Mouse (Mus musculus) erythroblast, adult 5-6 weeks (primary cell): ENCODE results near the gene Prkag1. TPM values are rescaled to one million over a fixed set of nuclear protein-coding genes. Genes with fewer than 3 reads are reported as not detected.

Experiments used
- ATAC-seq: replicated peaks from 2 replicates; pipeline ENCODE4 v1.8.0; 2016; ENCODE audit warnings: moderate number of reproducible peaks, mild to moderate bottlenecking, moderate TSS enrichment, inconsistent platforms; ENCODE audit not compliant: poor library complexity, low FRiP score, severe bottlenecking
- total RNA-seq, 2 experiments: library from RNA; stranded (forward) in 1 of 2; stranded (reverse) in 1 of 2; fragments of 150-400 nt in 1 of 2; fragments of 200-764, 138-1000 nt in 1 of 2; gene quantifications; 2 replicates each; pipeline versions ENCODE4 v1.2.3 to v1.2.4; 2015 to 2017; ENCODE audit warnings: low replicate concordance in 2 of 2

Prkag1 gene
- total RNA-seq, 2 experiments from 2014 or later: 20.2 to 37.9 TPM

DNA sequence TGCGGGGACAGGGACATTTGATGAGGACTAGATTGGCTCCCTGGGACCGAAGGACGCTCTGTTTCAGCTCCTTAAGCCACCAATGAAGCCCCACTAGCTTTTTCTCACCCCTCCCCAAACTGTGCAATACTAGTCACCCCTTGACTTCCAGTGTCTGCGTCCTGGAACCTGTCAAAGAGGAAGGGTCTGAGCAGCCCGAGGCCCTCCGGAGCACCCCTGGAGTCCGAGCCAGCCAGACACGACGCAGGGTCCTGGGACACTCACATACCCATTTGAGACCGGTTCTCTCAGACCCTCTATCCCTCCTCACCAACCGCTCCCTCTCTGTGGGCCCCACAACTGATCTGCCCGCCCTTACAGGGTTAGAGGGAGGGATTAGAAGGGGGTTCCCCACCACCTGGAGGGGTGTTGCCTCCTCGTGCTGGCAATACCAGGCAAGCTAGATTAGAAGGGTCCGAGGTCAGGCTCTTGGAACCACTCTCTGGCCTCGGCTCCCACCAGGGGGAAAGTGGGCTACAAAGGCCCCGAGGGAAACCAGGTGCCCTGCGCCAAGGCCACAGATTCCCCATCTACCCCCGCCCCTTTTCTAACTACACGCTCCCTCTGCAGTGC is 54.2 kb downstream of the Prkag1 start:
- no peak for ATAC-seq

DNA sequence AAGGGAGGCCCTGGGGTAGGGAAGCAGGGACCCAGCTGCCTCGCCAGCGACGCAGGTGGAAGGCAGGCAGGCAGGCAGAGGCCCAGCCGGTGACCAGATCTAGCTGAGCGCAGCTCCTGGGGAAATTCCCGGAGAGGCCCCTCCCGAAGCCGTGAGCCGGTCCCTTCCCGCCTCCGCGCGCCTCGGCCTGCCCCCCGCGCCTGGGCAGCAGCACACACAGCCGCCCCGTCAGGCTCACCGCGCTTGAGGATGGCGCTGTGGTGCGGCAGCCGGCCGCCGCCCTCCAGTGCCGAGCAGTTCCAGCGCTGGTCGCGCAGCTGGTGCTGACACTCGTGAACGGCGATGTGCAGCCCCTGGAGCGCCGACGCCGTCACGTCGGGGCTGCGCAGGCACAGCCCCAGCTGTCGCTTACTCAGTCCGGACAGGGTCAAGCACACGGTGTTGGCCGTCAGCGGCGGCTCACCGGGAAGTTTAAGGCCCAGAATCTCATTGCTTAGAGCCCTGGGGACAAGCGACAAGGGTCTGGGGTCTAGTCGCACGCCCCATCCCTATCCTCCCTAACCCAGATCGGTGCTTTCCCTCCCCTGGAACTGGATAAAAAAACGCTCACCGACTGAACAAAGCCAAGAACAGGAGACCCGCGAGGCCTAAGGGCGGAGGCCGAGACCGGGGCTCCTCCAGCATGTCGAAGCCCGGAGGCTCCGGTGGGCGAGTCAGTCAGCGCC is 54.9 kb downstream of the Prkag1 start:
- no peak for ATAC-seq

GRCm38 (mm10) chr15:98775533-98775932 is 55.8 kb downstream of the Prkag1 start:
- ATAC-seq: no peak

DNA sequence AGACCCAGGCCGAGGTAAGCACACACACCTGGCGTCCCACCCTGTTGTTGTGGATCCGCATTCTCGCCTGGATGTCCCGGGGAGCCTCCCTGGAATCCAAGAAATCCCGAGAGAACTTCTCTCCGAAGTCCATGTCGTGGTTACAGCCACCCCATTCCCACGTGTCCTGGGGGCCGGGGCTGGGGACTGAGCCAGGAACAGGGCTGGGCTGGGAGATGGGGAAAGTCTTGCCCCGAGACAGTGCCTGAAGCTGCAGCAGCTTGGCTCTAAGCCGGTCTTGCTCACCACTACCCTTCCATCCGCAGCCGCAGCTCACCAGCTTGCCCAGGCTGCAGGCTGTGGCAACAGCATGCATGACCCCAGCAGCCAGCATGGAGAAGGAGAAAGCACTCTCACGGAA is 57.2 kb downstream of the Prkag1 start:
- no peak for ATAC-seq

- ATAC-seq: no peak
Observed at GRCm38 (mm10) chr15:98772511-98773211, 58.7 kb downstream of the Prkag1 start.

DNA sequence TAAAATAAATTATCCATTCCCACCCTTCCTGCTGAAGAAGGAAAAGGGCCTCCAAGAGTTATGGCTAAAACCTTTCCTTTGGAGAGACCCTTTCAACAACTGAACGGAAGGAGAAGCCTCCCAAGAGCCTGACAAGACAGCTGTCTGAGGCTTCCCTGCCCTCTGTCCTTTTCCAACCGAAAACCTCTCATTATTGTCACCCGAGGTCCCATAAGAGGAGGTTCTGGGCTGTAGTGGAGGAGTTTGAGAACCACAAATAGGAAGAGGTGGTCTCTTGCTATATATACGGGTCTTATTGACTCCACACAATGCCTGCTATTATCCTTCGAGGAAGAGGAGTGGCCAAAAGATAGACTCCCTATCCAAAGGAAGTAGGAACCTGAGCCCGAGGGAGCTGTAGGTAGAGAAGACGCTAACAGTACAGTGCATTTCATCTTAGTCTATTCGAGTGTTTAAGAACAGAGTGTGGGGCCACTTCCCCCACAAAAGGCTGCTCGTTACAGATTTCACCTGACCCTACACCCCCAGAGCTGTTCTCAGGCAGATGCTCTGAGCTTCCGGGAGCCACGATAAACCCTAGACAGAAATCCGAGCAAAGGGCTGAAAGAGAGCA is 59.4 kb downstream of the Prkag1 start:
- ATAC-seq: no peak

- no peak for ATAC-seq
Observed at GRCm38 (mm10) chr15:98768259-98768658, 63.1 kb downstream of the Prkag1 start.

DNA sequence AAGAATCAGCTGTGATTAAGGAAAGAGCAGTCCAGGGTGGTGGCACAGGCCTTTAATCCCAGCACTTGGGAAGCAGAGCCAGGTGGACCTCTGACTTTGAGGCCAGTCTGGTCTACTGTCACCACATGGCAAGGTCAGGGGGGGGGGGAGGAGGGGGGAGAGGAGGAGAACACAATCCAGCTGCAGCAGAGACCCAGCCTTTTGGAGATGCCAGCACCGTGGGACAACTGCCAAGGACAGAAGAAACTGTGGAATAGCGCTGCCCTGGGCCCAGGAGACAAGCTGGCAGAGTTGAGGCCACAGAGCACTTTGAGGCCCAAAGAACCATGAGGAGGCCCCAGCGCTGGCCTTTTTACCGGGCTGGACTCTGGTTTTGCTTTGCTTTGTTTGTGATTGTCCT is 65.4 kb downstream of the Prkag1 start:
- ATAC-seq: no peak

Other genes starting within 250 kb of the Prkag1 start
- 4.8 and 26.8 TPM in 2 replicates for gene Adcy6, start 221.4 kb downstream of the Prkag1 start, total RNA-seq (2015; ENCODE audit: low replicate concordance)
- 33.2 and 42.9 TPM in 2 replicates for gene Adcy6, start 221.4 kb downstream of the Prkag1 start, total RNA-seq (2017; ENCODE audit: low replicate concordance)
- gene Cacnb3, start 200.7 kb downstream of the Prkag1 start, total RNA-seq (2015; ENCODE audit: low replicate concordance): not detected in 2 replicates
- gene Cacnb3, start 200.7 kb downstream of the Prkag1 start, total RNA-seq (2017; ENCODE audit: low replicate concordance): not detected in 2 replicates
- gene Ddx23, start 168.6 kb downstream of the Prkag1 start, total RNA-seq (2015; ENCODE audit: low replicate concordance): 9.4 and 10.4 TPM in 2 replicates
- gene Ddx23, start 168.6 kb downstream of the Prkag1 start, total RNA-seq (2017; ENCODE audit: low replicate concordance): 32.3 and 40.2 TPM in 2 replicates
- 4.4 TPM in 1 of 2 replicates, not detected in the other for gene Rnd1, start 154.1 kb downstream of the Prkag1 start, total RNA-seq (2015; ENCODE audit: low replicate concordance)
- gene Rnd1, start 154.1 kb downstream of the Prkag1 start, total RNA-seq (2017; ENCODE audit: low replicate concordance): 0.42 and 2.2 TPM in 2 replicates
- gene Ccdc65, start 123.3 kb downstream of the Prkag1 start, total RNA-seq (2015; ENCODE audit: low replicate concordance): not detected in 2 replicates
- gene Ccdc65, start 123.3 kb downstream of the Prkag1 start, total RNA-seq (2017; ENCODE audit: low replicate concordance): not detected in 2 replicates
- 1.2 TPM in 1 of 2 replicates, not detected in the other for gene Fkbp11, start 103.3 kb downstream of the Prkag1 start, total RNA-seq (2015; ENCODE audit: low replicate concordance)
- 0.84 and 1.0 TPM in 2 replicates for gene Fkbp11, start 103.3 kb downstream of the Prkag1 start, total RNA-seq (2017; ENCODE audit: low replicate concordance)
- 7.1 and 8.4 TPM in 2 replicates for gene Arf3, start 68.3 kb downstream of the Prkag1 start, total RNA-seq (2015; ENCODE audit: low replicate concordance)
- 4.6 and 8.1 TPM in 2 replicates for gene Arf3, start 68.3 kb downstream of the Prkag1 start, total RNA-seq (2017; ENCODE audit: low replicate concordance)
- 1.0 TPM in 1 of 2 replicates, not detected in the other for gene Wnt10b, start 53.4 kb downstream of the Prkag1 start, total RNA-seq (2015; ENCODE audit: low replicate concordance)
- gene Wnt10b, start 53.4 kb downstream of the Prkag1 start, total RNA-seq (2017; ENCODE audit: low replicate concordance): not detected in 2 replicates
- gene Wnt1, start 41.7 kb downstream of the Prkag1 start, total RNA-seq (2015; ENCODE audit: low replicate concordance): not detected in 2 replicates
- gene Wnt1, start 41.7 kb downstream of the Prkag1 start, total RNA-seq (2017; ENCODE audit: low replicate concordance): not detected in 2 replicates
- gene Ddn, start 22.0 kb downstream of the Prkag1 start, total RNA-seq (2015; ENCODE audit: low replicate concordance): not detected in 2 replicates
- gene Ddn, start 22.0 kb downstream of the Prkag1 start, total RNA-seq (2017; ENCODE audit: low replicate concordance): not detected in 2 replicates
- gene Kmt2d, start 39.7 kb upstream of the Prkag1 start, total RNA-seq (2015; ENCODE audit: low replicate concordance): 23.0 and 28.1 TPM in 2 replicates
- gene Kmt2d, start 39.7 kb upstream of the Prkag1 start, total RNA-seq (2017; ENCODE audit: low replicate concordance): 27.9 and 31.8 TPM in 2 replicates
- gene Rhebl1, start 63.0 kb upstream of the Prkag1 start, total RNA-seq (2015; ENCODE audit: low replicate concordance): 2.1 TPM in 1 of 2 replicates, not detected in the other
- gene Rhebl1, start 63.0 kb upstream of the Prkag1 start, total RNA-seq (2017; ENCODE audit: low replicate concordance): 0.98 and 1.8 TPM in 2 replicates
- gene Dhh, start 67.0 kb upstream of the Prkag1 start, total RNA-seq (2015; ENCODE audit: low replicate concordance): not detected in 2 replicates
- not detected in 2 replicates for gene Dhh, start 67.0 kb upstream of the Prkag1 start, total RNA-seq (2017; ENCODE audit: low replicate concordance)
- 2.3 and 3.3 TPM in 2 replicates for gene Lmbr1l, start 86.7 kb upstream of the Prkag1 start, total RNA-seq (2015; ENCODE audit: low replicate concordance)
- 10.6 and 12.8 TPM in 2 replicates for gene Lmbr1l, start 86.7 kb upstream of the Prkag1 start, total RNA-seq (2017; ENCODE audit: low replicate concordance)
- gene Tuba1b, start 103.0 kb upstream of the Prkag1 start, total RNA-seq (2015; ENCODE audit: low replicate concordance): 804 and 902 TPM in 2 replicates
- 180 and 247 TPM in 2 replicates for gene Tuba1b, start 103.0 kb upstream of the Prkag1 start, total RNA-seq (2017; ENCODE audit: low replicate concordance)
- not detected in 2 replicates for gene Gm49450, start 122.0 kb upstream of the Prkag1 start, total RNA-seq (2015; ENCODE audit: low replicate concordance)
- 4.7 TPM in 1 of 2 replicates, not detected in the other for gene Gm49450, start 122.0 kb upstream of the Prkag1 start, total RNA-seq (2017; ENCODE audit: low replicate concordance)
- gene Tuba1a, start 122.2 kb upstream of the Prkag1 start, total RNA-seq (2015; ENCODE audit: low replicate concordance): 15.3 and 19.6 TPM in 2 replicates
- gene Tuba1a, start 122.2 kb upstream of the Prkag1 start, total RNA-seq (2017; ENCODE audit: low replicate concordance): 4.3 and 5.9 TPM in 2 replicates
- 73.8 and 96.1 TPM in 2 replicates for gene Tuba1c, start 198.4 kb upstream of the Prkag1 start, total RNA-seq (2015; ENCODE audit: low replicate concordance)
- gene Tuba1c, start 198.4 kb upstream of the Prkag1 start, total RNA-seq (2017; ENCODE audit: low replicate concordance): 36.4 and 46.4 TPM in 2 replicates
- not detected in 2 replicates for gene Prph, start 223.7 kb upstream of the Prkag1 start, total RNA-seq (2015; ENCODE audit: low replicate concordance)
- gene Prph, start 223.7 kb upstream of the Prkag1 start, total RNA-seq (2017; ENCODE audit: low replicate concordance): not detected in 2 replicates
- 11.9 and 21.7 TPM in 2 replicates for gene Troap, start 243.1 kb upstream of the Prkag1 start, total RNA-seq (2015; ENCODE audit: low replicate concordance)
- 20.4 and 28.1 TPM in 2 replicates for gene Troap, start 243.1 kb upstream of the Prkag1 start, total RNA-seq (2017; ENCODE audit: low replicate concordance)